Mouse (Mus musculus) gastrocnemius, postnatal 36 days (tissue): ENCODE measurements around the gene Tshz2. TPM values are rescaled to one million over a fixed set of nuclear protein-coding genes. Genes with fewer than 3 reads are reported as not detected.

Experiments
- DNase-seq, 2 experiments: peaks; one replicate each; pipeline ENCODE4 v3.0.0; 2022
- intact Hi-C: fragments of 180-260 bp; cut with DNase I; formaldehyde crosslinking; loops from one replicate; pipeline ENCODE4 v1.15.1; 2025
- total RNA-seq, 2 experiments: library from RNA; stranded (reverse); gene quantifications; 2 replicates each; pipeline ENCODE4 v1.2.3; 2021

The Tshz2 gene
- total RNA-seq, 2 experiments from 2014 or later: 9.4 to 10.7 TPM

DNA sequence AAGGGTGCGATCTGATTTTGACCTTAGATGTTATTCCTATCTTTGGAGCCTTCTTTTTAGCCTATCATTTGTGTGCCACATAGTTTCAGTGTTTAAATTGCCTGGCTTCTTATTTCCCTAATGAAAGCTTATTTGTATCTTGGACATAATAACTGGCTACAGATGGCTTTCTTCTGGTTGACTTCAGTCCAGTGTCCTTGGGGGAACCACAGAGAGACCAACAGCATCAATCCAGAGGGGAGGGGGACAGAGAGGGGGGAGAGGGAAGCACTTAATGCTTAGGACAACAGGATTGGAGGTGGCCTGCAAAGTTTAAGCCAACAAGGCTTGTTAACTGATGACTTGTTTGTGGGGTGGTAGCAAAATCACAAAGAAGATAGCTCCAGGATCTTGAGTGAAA lies 356.4 kb downstream of the Tshz2 start:
- DNase-seq: no peak
- intact Hi-C loops: no loop called here

DNA sequence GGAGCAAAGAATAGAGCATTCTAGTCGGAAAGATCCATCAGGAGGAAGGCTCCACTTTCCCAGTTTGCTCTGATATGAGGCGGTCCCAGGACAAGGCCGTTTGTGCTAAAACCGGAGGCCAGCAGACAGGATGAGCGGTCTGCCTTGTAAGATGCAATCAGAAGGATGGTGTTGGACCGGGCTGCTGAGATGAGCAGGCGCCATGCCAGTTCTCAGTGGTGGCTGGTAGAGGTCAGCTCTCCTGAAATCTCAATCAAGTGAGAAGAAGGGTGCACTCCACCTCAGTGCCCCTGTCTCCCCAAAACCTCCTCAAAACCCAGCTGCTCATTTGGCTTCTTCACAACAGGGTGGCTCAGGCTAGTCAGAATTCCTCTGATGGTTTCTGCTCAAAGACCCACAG lies 358.2 kb downstream of the Tshz2 start:
- intact Hi-C loops: no loop called here
- DNase-seq: no peak

DNA sequence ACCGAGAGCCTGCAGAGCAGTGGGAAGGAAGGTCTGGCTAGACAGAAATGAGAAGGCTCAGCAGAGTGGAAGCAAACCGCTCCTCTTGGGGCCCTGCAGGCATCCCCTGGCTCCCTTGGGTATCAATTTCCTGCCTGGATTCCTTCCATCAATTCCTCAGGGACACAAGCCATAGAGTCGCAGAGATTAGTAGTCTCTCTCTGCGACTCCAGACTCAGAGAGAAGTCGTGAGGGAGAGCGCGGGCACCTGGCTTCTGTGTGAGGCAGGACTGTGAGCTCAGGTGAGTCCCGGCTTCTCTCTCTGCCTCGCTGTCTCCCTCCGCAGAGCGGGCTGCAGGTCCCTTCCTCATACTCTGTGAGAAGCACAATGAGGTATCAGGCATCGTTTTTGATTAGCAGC lies 363.2 kb downstream of the Tshz2 start:
- DNase-seq: no peak
- intact Hi-C loops: no loop called here

DNA sequence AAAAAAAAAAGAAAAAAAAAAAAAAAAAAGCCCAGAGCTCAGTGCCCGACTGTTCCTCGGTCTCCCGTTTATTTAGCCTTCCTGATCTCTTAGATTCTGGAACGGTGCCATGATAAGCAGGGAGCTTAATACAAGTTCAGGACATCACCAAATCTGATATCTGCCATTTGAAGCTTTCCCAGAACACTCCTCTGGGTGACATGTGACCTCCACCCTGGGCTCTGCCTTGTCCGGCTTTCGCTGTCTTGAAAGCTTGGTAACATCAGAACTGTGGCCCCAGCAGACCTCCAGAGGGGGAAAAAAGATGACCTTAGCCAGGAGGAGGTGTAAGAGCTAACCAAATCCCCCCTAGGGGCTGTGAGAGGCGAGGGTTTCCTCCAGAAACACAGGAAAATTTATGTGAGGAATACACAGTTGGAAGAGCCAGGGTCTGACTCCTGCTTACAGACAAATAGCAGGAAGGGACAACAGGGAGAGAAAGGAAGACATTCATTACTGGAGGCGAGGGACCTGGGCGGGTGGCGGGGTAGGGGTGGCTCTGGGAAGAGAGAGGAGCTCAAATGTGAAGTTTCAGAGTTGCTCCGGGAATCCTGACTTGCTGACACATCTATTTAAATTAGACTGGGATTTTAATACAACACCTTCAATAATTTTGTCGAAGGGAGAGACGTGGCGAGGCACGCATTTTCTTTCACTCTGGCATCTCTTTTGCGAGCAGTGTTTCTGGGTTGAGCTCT lies 363.9 kb downstream of the Tshz2 start:
- intact Hi-C loops: no loop called here

DNA sequence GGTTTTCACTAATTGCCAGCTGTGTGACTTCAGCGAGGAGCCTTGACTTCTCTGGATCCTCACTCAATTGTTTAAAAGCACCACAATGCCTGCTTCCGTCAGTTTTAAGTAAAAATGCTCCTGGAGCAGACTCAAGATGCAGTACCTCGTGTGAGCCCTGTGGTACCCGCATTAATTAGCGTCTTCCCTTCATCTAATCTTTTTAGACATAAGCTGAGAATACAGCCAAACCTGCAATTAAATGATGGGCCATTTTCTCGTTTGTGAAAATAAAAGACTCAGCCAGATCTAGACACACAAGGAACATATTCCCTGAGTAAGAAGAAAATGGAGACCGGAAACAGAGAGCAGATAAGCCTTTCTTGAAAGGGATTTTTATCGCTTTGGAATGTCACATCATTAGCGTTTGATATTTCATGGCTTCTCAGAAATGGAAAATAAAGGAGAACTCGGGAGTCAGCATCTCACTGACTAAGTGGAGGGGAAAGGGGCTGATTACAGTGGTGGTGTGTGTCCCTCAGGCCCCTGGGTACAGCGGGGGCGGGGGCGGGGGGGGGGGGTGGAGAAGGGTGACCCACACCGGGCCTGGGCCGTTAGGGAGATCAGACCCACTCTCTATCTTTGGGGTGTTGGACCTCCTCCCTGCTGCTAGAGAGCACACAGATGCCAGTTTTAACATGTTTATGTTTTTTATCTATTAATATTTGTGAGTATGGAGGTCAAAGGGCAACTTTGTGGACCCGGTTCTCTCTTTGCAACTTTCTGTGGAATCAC lies 364.6 kb downstream of the Tshz2 start:
- no peak for DNase-seq
- intact Hi-C loops: no loop called here

More for the DNA sequence above, 363.9 kb downstream of the Tshz2 start:
- DNase-seq: no peak

DNA sequence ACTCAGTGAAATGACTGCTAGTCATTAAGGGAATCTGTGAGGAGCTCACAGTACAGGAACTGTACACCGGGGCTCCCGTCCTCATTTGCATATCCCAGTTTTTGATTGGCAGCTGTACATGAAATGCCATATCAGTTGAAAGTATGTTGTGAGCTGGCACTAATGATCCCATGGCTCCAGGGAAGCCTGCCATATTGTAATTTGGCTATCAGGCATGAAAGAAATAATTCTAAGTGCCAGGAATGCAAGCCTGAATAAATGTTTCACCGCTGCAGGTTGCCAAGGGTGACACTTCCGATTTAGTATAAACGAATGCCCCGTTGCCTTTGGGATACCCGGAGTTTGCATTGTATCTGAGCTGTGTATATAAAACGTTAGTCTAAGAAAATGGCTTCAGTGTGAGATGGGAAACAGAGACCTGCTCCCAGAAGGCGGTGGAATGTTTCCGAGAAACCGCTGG lies 366.1 kb downstream of the Tshz2 start:
- DNase-seq: no peak
- intact Hi-C loops: no loop called here

DNA sequence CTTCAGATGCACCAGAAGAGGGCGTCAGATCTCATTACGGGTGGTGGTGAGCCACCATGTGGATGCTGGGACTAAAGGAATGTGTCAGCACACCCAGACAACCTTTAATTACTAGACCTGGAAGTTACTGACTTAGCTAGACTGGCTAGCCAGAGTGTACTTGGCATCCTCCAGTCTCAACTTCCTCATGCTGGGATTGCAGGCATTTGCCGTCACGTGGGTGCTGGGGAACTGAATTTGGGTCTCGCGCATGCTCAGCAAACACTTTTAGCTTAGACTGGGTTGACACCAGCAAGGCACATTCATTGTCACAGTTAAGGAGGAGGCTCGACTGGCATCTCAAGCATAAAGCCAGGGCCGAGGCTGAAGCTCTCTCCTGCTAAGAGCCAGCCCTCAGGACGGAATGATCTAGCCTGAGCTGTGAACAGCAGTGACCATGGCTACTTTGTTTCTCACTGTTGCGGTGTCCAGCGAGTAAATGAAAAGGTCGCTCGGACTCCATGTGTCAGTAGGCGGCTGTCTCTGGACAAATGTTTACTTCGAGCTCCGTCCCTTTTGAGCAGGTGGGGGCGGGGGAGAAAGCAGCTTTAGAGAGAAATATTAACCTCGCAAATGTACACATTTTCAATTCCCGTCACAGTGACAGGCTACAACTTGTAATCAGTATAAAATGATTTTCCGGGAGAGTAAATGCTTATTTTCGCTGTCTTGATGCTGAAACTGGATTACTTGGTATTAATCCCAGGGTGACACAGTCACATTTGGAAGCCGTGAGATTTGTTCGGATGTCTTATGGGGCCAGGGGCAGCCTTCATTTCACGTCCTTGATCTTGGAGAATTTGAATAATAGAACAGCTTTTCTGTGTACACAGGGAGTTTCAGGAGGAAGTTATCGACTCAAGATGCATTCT lies 370.0 kb downstream of the Tshz2 start:
- peak; percentile 44 to 69 for DNase-seq
- intact Hi-C loops: no loop called here

DNA sequence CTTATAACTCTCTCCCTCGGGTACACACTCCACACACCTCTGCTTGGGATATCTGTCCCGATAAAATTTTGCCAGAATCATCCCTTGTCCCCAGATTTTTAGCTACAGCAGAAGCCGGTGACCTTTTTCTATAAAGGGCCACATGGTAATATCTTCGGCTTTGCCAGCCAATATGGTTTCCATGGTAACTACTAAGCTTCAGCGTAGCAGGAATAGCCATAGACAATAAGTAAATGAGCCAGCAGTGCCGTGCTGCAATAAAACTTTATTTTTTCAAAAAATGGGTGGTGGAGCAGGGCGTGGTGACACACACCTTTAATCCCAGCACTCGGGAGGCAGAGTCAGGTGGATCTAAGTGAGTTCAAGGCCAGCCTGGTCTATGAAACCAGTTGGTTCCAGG lies 370.9 kb downstream of the Tshz2 start:
- intact Hi-C loops: no loop called here
- no peak for DNase-seq

DNA sequence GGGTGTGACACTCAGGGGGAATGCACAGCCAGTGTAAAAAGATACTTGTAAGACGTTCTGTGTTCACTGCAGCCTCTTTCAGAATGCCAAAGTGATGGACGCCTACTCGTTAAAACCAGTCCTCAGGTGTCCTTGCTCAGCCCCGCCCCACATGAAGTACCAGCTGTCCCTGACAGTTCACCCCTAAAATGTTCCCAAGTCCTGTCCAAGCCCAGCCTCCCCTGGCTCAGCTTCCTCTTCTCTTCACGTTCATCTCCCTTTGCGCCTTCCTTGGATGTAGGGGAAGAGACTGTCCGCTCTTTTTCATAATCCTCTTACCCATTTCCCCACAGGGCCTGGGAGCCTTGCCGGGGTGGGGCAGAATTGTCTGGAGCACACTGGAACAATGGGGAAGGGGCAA lies 374.0 kb downstream of the Tshz2 start:
- peak; percentile 34 to 39 for DNase-seq
- intact Hi-C loops: loop anchor here (5.0 kb wide), 1 partner anchor 270 kb away; no protein-coding TSS in a partner anchor

DNA sequence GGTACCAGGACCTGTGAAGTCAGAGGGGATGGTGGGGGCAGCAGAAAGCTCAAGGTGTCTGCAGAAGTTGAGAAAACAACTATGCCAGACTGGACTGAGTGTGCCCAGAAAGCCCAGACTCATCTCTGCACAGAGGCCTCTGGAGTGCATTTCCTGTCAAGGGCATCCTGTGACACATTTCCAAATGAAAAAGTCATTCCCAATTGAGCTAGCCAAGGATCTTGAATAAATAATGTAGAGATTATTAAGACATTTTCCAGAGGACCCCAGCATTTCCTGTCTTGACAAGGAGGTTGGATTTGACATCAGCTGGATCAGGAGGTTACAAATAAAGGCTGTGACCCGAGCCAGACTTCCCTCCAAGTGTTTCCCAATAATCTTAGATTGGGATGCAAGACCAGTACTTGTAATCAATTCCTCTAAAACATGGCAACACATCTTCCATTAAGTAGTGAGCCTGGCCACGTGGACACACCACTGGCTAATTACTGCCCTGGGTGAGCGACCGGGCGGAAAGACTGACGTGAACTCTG lies 374.7 kb downstream of the Tshz2 start:
- no peak for DNase-seq
- intact Hi-C loops: loop anchor here (5.0 kb wide), 1 partner anchor 270 kb away; no protein-coding TSS in a partner anchor

DNA sequence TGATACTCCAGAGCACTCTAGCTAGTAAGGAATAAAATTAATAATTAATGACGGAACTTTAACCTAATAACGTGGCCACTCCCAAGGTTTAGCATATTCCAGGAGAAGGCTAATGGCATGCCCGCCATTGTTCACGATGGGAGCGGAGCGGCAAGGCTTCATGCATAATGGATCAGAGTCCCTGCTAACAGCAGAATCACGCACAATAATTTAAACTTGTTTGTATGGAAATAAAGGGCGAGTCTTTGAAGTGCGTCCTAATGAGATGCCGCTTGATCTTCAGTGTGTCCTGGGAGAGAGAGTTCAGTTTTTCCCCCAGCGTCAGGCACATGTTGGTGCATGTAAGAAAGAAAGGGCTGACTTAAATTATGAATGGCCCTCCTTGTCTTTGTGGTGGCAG lies 376.9 kb downstream of the Tshz2 start:
- no peak for DNase-seq
- intact Hi-C loops: loop anchor here (5.0 kb wide), 1 partner anchor 268 kb away; no protein-coding TSS in a partner anchor

DNA sequence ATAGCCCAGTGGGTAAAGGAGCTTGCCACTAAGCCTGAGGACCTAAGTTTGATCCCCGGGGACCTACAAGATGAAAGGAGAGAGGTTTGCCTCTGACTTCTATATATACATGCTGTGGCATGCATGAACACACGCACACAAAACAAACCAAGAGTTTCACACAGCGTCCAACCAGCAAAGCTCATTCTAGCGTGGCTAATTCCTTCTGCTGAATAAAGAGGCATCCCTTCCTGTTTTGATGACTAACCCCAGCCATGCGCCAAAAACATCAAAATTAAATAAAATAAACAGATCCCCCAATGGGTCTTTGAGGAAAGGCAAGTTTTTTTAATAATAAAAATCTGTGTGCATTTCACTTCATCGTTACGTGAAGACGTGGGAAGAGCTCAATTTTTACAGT lies 379.0 kb downstream of the Tshz2 start:
- intact Hi-C loops: no loop called here
- DNase-seq: no peak

DNA sequence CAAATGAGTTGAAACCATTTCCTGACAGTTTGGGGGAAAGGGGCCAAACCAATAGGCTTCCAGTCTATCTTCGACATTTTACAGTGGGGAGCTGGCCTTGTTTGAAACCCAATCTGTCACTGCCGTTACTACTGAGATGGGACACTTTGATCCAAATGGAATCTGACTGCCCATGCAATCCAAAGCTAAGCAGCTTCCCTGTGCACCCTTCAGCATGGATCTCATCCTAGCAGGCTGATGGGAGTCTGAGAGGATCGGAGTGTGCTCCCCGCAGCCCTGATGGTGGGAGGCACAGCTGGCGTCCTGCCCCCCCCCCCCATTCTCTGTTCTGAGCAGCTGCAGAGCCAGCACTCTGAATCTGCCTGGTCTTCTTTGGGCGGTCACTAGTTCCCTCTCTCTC lies 384.5 kb downstream of the Tshz2 start:
- no peak for DNase-seq
- intact Hi-C loops: no loop called here

DNA sequence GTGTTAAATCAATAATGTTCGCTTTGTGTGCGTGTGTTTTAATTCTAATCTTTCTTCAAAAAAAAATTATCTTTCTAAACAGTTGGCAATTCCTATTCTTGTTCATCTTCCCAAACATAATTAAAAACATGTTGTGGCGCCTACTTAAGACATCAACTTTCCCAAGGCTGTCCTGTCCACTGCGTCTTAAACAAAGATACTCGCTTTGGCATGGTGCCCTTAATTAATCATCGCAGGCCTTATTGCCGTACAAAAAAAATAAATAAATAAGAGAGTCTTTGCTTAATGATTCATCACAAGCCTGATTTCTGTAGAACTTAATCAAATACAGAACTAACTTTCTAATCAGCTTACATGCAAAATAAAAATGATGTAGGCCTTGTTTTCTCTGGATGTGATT lies 385.1 kb downstream of the Tshz2 start:
- intact Hi-C loops: no loop called here
- no peak for DNase-seq

DNA sequence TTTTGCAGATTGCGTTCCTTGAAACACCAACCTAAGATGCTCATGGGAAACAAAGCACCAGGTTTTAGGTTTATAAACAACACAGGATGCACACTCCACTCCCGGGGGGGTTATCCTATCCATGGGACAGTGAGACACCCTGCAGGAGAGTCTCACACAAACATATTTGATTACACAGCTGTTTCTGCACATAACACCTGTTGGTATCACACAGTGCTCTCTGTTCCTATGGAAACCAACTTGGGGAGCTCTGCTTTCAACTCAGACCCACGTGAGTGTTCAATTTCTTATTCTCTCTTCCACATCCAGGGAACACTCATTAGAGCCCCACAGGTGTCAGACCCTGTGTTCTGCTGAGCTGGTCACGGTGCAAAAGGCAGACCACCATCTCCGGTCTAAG lies 390.1 kb downstream of the Tshz2 start:
- DNase-seq: no peak
- intact Hi-C loops: no loop called here

DNA sequence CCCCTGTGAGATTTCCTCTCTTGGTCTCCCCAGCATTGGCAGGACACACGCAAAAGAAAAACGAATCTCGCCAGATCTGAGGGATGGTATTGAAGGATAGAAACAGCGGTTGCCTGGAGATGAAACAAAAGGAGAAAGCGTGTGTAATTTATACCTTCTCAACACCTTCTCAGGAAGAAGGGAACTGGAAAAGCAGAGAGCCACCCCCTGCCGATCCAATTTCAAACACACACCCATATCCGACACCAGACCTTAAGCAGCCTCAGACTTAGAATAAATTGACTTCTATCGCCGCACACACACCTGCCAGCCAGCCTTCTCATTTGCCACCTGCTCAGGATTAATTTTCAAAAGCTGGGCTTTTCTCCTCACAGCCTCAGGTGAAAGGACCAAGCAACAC lies 390.9 kb downstream of the Tshz2 start:
- intact Hi-C loops: no loop called here
- DNase-seq: no peak

DNA sequence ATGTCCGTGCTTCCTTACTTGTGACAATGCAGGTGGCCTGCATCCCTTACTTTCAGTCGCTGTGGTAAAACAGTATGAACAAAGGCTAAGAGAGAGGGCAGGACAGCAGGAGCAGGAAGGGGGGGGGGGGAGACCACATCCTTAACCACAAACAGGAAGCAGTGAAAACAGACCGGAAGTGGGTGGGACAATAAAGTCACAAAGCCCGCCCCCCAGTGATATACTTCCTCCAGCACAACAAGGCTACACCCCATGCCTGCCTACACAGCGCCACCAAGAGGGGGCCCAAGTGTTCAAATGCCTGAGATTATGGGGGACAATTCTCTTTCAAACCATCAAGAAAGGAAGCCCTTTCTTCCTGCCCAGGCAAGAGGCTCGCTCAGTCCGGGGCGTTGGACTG lies 392.1 kb downstream of the Tshz2 start:
- intact Hi-C loops: no loop called here
- DNase-seq: no peak

DNA sequence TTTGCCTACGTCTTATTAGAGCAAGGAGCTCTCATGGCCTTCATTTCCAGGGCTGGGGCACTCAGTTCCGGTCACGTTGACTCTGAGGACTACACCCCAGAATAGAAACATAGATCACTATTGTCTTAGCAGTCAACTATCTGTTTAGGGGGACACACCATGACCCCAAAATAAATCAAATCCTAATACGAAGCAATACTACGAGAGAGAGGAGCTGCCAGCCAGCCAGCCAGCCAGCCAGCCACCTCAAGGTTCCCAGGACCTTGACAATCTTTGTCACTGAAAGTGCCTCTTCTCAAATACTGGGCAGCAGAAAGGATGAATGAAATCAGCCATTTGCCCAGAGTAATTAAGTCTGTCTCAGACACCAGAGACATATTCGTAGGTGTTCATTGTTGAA lies 393.1 kb downstream of the Tshz2 start:
- no peak for DNase-seq
- intact Hi-C loops: no loop called here

DNA sequence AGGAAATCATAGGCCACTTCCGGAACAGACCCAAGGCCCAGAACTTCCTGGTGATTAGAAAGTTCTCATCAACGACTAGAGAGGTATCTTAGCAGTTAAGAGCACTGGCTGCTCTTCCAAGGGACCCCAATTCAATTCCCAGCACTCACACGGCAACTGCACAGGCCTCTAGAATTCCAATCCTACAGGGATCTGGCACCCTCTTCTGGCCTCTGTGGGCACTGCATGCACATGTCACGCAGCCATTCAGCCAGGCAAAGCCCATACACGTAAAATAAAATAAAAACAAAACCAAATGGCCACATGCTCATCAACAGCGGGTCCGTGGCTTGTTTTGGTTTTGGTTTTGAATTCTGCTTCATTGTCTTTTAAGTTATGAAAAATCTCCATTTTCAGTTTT lies 395.0 kb downstream of the Tshz2 start:
- intact Hi-C loops: no loop called here
- no peak for DNase-seq

DNA sequence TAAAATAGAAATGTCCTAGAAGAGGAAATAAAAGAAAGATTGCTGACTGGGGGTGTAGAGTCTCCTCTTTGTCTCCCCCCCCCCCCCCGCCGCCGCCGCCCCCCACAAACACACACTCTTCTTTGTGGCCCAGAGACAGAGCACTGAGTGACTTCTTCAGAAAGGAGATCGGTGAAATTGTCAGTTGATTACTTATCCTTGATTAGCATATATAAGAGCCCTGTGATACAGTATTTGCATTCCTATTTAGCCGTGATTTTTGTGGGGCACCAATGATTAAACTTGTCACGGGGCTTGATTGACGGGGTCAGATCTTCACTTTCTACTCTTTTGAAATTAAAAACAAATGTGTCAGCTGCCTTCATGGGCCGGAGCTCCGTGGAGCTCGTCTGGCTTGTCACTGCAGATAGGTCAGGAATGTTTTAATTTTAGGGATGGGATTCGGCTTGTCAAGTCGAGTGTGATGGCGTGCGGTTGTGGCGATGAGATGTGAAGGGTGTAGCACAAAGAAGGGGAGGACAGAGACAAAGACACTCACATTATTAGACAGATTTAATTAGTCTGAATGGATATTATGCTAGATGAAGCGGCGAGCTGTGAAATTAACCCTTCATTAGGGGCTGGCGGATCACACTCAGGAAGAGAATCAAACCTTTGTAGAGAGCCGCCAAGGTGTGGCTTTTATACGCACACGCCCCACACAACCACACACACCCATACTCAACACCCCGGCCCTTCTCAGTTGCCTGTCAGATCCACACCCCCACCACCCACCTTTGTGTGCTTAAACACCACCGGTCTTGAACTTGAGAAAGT lies 395.9 kb downstream of the Tshz2 start:
- intact Hi-C loops: no loop called here

More for the DNA sequence above, 395.9 kb downstream of the Tshz2 start:
- no peak for DNase-seq
